Mouse (Mus musculus) thymus, postnatal 10 days (tissue): ENCODE measurements around the gene Emx1.

Experiments used
- DNase-seq, 2 experiments: peaks; one replicate each; pipeline ENCODE4 v3.0.0; 2021; ENCODE audit warnings: low spot score in 2 of 2

Gene Emx1

DNA sequence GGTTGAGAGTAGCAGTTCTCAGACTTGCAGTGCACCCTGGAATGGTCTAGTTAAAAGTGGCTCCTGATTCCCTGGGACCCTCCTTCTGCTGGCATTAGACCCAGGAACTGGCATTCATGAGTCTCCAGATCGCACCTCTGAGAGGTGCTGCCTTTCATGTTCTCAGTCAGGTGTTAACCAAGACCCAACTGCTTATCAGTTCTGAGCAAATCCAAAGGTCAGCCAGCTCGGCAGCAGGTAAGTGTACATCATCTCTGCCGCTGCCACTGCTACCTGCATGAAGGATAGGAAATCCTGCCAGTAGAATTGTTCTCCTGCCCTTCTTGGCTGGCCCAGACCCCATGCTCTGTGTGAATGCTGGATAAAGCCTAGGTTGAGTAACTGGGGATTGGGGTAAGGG, 43.5 kb downstream of the Emx1 start:
- DNase-seq, result no peak

DNA sequence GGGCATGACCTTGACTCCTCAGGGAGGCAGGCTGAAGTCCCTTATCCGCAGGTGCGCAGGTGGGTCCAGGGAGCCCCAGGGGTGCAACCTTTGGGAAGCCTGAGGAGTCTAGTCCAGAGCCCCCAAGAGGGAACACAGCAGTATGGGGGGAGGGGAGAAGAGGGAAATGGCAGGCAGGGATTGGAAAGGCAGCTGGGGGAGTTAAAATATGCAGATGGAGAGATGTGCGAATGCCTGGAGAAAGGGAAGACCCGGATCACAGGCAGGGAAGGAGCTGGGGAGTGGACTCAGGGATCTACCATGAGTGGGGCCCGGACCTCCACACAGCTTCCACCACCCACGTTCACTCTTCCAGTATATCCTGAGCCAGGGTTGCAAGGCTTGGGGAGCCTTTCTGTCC, 44.2 kb downstream of the Emx1 start:
- no peak for DNase-seq

GRCm38 (mm10) chr6:85232045-85232444, 44.8 kb downstream of the Emx1 start:
- no peak for DNase-seq

DNA sequence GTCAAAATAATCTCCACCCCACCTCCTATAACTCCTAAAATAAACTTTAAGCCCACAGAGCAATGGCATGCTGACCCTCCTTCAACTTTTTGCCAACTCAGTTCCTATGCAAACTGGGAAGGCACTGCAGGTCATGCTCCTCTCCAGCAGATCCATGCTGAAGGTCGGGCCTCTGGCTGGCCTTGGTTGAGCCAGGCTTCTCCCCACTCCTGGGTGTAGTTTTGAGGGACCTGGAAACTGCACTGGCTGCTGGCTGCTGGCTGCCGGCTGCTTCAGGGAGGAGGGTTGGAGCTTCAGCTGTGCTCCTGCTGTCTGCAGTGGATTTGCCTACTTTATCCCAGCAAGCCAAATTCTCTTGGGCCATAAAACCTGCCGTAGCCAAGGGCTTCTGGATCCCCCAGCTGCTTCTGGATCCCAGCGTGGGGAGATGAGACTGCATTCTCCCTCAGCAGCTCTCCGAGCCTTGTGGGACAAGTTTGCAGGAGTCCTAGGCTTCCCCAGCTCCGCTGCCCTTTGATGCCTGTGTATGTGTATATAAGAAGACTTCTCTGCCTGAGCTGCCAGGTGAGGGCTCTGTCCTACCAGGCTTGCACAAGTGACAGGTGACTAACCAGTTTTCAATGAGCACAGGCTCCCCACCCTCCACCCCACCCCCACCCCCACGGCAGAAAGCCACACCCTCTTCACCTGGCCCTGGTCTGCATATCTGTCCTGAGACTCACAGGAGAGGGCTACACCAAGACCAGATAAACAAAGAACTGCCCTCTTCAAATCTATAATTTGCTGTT, 45.8 kb downstream of the Emx1 start:
- DNase-seq, result no peak

GRCm38 (mm10) chr6:85234796-85235195, 47.6 kb downstream of the Emx1 start:
- no peak for DNase-seq

GRCm38 (mm10) chr6:85237001-85237400, 49.8 kb downstream of the Emx1 start:
- peak in 1 of 2 experiments; percentile 39 for DNase-seq

DNA sequence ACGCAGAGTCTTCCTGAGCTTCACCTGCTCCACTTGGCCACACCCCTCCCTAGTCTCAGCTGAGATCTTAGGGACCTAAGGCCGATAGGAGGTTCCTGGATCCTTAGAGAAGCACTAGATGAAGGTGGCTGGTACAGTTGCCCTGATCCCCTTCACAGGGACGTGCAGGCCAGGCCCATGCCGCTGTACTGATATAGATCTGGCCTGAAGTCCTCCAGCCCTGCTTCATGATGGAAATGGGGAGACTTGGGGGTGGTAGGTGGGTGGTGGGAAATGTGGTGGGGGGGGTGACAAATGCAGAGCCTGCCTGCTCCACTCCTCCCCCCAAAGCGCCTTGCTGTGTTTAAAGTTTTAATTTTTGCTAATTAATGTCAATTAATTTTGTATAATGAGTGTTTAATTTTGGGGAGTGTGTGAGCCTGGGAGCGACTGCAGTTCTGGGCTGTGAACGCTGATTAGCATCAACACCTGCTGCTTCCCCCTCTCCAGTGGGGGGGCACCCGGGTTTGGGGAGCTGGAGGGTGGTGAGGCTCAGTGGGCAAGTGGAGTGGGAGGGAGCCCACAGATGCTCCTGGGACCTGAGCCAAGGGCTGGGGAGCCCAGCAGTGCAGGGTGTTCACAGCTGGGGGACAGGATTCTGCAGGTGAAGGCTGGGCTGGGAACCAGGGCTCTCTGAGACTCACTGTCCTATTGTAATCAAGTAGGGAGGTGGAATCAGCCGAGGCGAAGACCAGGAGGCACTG, 50.5 kb downstream of the Emx1 start:
- DNase-seq, result peak; percentile 5 to 11

GRCm38 (mm10) chr6:85239044-85239489, 51.8 kb downstream of the Emx1 start:
- peak; percentile 27 to 62 for DNase-seq

DNA sequence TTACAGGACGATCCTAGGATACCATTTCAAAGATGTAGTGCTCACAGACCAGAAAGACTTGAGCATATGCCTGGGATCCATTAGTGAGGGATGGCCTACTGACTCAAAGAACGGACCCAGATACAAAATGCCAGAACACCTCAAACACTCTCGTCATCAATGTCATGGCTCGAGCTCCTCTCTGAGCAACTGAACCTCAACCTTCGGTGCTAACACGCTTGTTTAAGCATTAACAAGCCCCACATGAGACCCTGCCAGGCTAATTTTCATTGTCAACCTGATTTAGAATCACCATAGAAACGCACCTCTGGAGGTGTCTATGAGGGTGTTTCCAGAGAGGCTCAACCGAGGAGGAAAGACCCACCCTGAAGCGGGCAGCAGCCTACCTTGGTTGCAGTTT, 62.6 kb downstream of the Emx1 start:
- DNase-seq, result no peak

DNA sequence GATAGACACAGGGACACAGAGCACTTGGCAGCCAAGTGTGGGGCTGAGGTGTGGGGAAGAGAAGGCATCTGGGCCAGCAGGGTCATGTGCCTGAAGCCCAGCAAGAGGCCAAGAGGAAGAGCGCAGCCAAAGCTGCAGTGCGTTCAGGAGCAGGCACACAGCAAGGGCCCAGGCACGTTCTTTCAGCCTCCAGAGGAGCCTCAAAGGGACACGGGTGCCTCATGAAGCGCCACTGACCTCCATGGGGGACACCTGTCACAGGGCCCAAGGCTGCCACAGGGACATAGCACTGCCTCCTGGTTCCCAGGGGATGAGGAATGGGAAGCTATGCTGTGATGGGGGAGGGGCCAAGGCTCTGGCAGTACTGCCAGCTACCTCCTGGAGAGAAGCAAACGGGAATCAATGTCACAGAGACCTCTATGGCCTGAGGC, 63.6 kb downstream of the Emx1 start:
- no peak for DNase-seq

DNA sequence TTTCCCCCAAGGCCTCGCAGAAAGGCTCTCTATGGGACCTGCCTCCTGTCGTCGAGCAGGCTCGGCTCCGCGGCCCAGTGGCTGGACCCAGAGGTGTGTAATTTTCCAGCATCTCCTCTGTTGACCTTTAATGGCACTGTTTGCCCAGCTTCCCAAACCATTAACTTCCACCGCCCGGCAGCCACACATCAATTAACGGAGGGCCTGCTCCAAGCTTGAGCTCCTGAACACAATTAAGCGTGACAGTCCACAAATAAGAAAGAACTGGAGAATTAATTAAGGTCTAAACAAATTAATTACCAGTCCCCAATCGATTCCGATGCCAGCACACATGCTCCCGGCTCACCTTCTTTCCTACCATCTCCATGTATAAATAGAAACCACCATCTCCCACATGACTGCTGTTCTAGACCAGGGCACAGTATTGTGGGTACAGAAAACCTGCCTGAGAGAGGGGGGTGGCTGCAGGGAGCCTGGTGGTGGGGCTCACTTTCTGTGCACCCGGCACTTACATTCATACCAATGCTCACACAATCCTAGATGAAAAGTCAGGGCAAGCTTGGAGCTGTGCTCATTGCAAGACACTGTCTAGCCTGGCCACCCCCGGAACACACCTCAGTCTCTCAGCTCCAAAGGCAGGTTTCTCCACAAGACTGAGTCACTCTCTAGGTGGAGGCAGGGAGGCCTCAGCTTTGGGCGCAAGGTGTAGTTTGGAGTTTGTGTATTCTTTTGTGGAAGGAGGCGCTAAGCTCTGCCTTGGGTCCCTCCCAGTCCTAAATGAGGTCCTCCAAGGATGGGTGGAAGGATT, 65.2 kb downstream of the Emx1 start:
- no peak for DNase-seq

- no peak for DNase-seq
Measured at GRCm38 (mm10) chr6:85253275-85253674, 66.0 kb downstream of the Emx1 start.
